Mouse (Mus musculus) liver, embryonic 12.5 days (tissue): ENCODE data around the gene Nemp1. TPM values are rescaled to one million over a fixed set of nuclear protein-coding genes. Genes with fewer than 3 reads are reported as not detected.

Source experiments
- ATAC-seq: fragments of 200-750 bp; cut with Nextera tagmentation; 2 replicates; pipeline ENCODE4 v1.8.0; 2017; ENCODE audit warnings: moderate number of reproducible peaks, mild to moderate bottlenecking, moderate library complexity
- H3K27ac ChIP-seq: fragments of 300-500 bp; sonication (generic); 2 replicates; pipeline ENCODE4 v1.5.1; 2016; ENCODE audit warnings: mild to moderate bottlenecking
- H3K27me3 ChIP-seq: fragments of 300-500 bp; sonication (generic); replicated peaks from 2 replicates; pipeline ENCODE4 v1.6.1; 2016; ENCODE audit warnings: mild to moderate bottlenecking, moderate library complexity
- H3K36me3 ChIP-seq: fragments of 300-500 bp; sonication (generic); 2 replicates; pipeline ENCODE4 v1.6.1; 2016; ENCODE audit warnings: mild to moderate bottlenecking, moderate library complexity
- H3K4me1 ChIP-seq: fragments of 300-500 bp; sonication (generic); 2 replicates; pipeline ENCODE4 v1.6.1; 2016
- H3K4me2 ChIP-seq: fragments of 300-500 bp; sonication (generic); 2 replicates; pipeline ENCODE4 v1.6.1; 2016; ENCODE audit warnings: mild to moderate bottlenecking, moderate library complexity
- H3K4me3 ChIP-seq: fragments of 300-500 bp; sonication (generic); 2 replicates; pipeline ENCODE4 v1.5.1; 2016; ENCODE audit warnings: mild to moderate bottlenecking, moderate library complexity
- H3K9ac ChIP-seq: fragments of 300-500 bp; sonication (generic); 2 replicates; pipeline ENCODE4 v1.6.1; 2016; ENCODE audit warnings: mild to moderate bottlenecking, moderate library complexity
- H3K9me3 ChIP-seq: fragments of 300-500 bp; sonication (generic); replicated peaks from 2 replicates; pipeline ENCODE4 v1.6.1; 2016; ENCODE audit warnings: mild to moderate bottlenecking, moderate library complexity
- WGBS: fragments of 180-500 bp; shearing (Covaris S2); methylation state at CpG from one replicate; pipeline ENCODE4 v1.1.7; 2016; ENCODE audit not compliant: insufficient replicate concordance; 5-methylcytosine and 5-hydroxymethylcytosine counted together
- polyA plus RNA-seq: library from polyadenylated mRNA; unstranded; fragments of >200 nt; fragmentation: Nextera tagmentation; extraction: Ambion mirVana; gene quantifications from 2 replicates; pipeline ENCODE4 v1.2.1, GENCODE M21; 2016

Nemp1 gene
- polyA plus RNA-seq, 1 experiment from 2014 or later: 7.0 TPM

- ATAC-seq: no peak
These were observed 12.5 kb downstream of the Nemp1 start for GRCm38 (mm10) chr10:127679208-127679607.

GRCm38 (mm10) chr10:127679881-127680280 lies 13.2 kb downstream of the Nemp1 start:
- peaks cover 34% of the 10 kb centered on the region for H3K4me1 ChIP-seq
- no peaks in the 10 kb centered on the region for H3K9me3 ChIP-seq
- no peak overlapping the region for H3K4me2 ChIP-seq
- no peaks in the 10 kb centered on the region for H3K36me3 ChIP-seq
- no peaks in the 10 kb centered on the region for H3K27me3 ChIP-seq
- H3K27ac ChIP-seq: no peak overlapping the region
- H3K9ac ChIP-seq: no peak overlapping the region
- no peak overlapping the region for H3K4me3 ChIP-seq
- no peak for ATAC-seq
- 76% methylated on average over 3 of the region's 3 CpGs for WGBS

More at GRCm38 (mm10) chr10:127679208-127679607, 12.5 kb downstream of the Nemp1 start:
- Histone ChIP-seq H3K4me2 (no peak overlapping the region), H3K27ac (no peak overlapping the region), H3K4me1 (peaks cover 34% of the 10 kb centered on the region), H3K9me3 (no peaks in the 10 kb centered on the region), H3K36me3 (no peaks in the 10 kb centered on the region), H3K27me3 (no peaks in the 10 kb centered on the region), H3K9ac (no peak overlapping the region), H3K4me3 (no peak overlapping the region)
- WGBS: 87% methylated on average over 1 of the region's 1 CpGs

- no peaks in the 10 kb centered on the region for H3K36me3 ChIP-seq
- H3K27ac ChIP-seq: no peak overlapping the region
- no peak overlapping the region for H3K4me3 ChIP-seq
- H3K4me1 ChIP-seq: peaks cover 20% of the 10 kb centered on the region
- H3K9ac ChIP-seq: no peak overlapping the region
- 78% methylated on average over 6 of the region's 6 CpGs for WGBS
- no peak for ATAC-seq
- H3K4me2 ChIP-seq: no peak overlapping the region
- no peaks in the 10 kb centered on the region for H3K9me3 ChIP-seq
- H3K27me3 ChIP-seq: no peaks in the 10 kb centered on the region
These were observed 16.2 kb downstream of the Nemp1 start for GRCm38 (mm10) chr10:127682886-127683285.

GRCm38 (mm10) chr10:127691053-127691452 lies 24.4 kb downstream of the Nemp1 start:
- H3K4me2 ChIP-seq: no peak overlapping the region
- H3K9me3 ChIP-seq: no peaks in the 10 kb centered on the region
- peaks cover 10% of the 10 kb centered on the region for H3K4me1 ChIP-seq
- ATAC-seq: no peak
- no peak overlapping the region for H3K4me3 ChIP-seq
- peaks cover 70% of the 10 kb centered on the region for H3K36me3 ChIP-seq
- no peak overlapping the region for H3K27ac ChIP-seq
- no peak overlapping the region for H3K9ac ChIP-seq
- 4% methylated on average over 1 of the region's 1 CpGs for WGBS
- no peaks in the 10 kb centered on the region for H3K27me3 ChIP-seq

- H3K4me1 ChIP-seq: peaks cover 10% of the 10 kb centered on the region
- H3K36me3 ChIP-seq: peaks cover 87% of the 10 kb centered on the region
- 46% methylated on average over 2 of the region's 2 CpGs for WGBS
- no peak overlapping the region for H3K9ac ChIP-seq
- no peak overlapping the region for H3K4me3 ChIP-seq
- 0 out of 2 replicates have a peak, but pooled peaks have one; percentile 52 for ATAC-seq
- no peaks in the 10 kb centered on the region for H3K9me3 ChIP-seq
- no peaks in the 10 kb centered on the region for H3K27me3 ChIP-seq
- no peak overlapping the region for H3K4me2 ChIP-seq
- no peak overlapping the region for H3K27ac ChIP-seq
These were observed 27.9 kb downstream of the Nemp1 start for GRCm38 (mm10) chr10:127694636-127695035.

GRCm38 (mm10) chr10:127695775-127696174 lies 29.1 kb downstream of the Nemp1 start:
- Histone ChIP-seq H3K36me3 (peaks cover 76% of the 10 kb centered on the region), H3K27me3 (no peaks in the 10 kb centered on the region), H3K27ac (no peak overlapping the region), H3K4me2 (no peak overlapping the region), H3K4me1 (peaks cover 10% of the 10 kb centered on the region), H3K4me3 (no peak overlapping the region), H3K9ac (no peak overlapping the region), H3K9me3 (no peaks in the 10 kb centered on the region)
- ATAC-seq: no peak
- WGBS: 81% methylated on average over 7 of the region's 7 CpGs

- H3K9me3 ChIP-seq: no peaks in the 10 kb centered on the region
- peaks cover 51% of the 10 kb centered on the region for H3K36me3 ChIP-seq
- no peak for ATAC-seq
- H3K27ac ChIP-seq: no peak overlapping the region
- 86% methylated on average over 7 of the region's 7 CpGs for WGBS
- H3K4me3 ChIP-seq: no peak overlapping the region
- peaks cover 10% of the 10 kb centered on the region for H3K4me1 ChIP-seq
- no peaks in the 10 kb centered on the region for H3K27me3 ChIP-seq
- no peak overlapping the region for H3K9ac ChIP-seq
- no peak overlapping the region for H3K4me2 ChIP-seq
These were observed 32.3 kb downstream of the Nemp1 start for GRCm38 (mm10) chr10:127698966-127699365.

- ATAC-seq: no peak
These were observed 36.6 kb downstream of the Nemp1 start for GRCm38 (mm10) chr10:127703299-127703698.

GRCm38 (mm10) chr10:127704293-127704692 lies 37.6 kb downstream of the Nemp1 start:
- peaks cover 1% of the 10 kb centered on the region; the same call in 1 of the 2 replicates for H3K36me3 ChIP-seq

More at GRCm38 (mm10) chr10:127703299-127703698, 36.6 kb downstream of the Nemp1 start:
- H3K4me2 ChIP-seq: no peak overlapping the region
- WGBS: 43% methylated on average over 4 of the region's 4 CpGs
- H3K9ac ChIP-seq: no peak overlapping the region
- H3K36me3 ChIP-seq: peaks cover 11% of the 10 kb centered on the region
- H3K9me3 ChIP-seq: no peaks in the 10 kb centered on the region
- H3K4me1 ChIP-seq: no peaks in the 10 kb centered on the region
- no peak overlapping the region for H3K27ac ChIP-seq
- peaks cover 9% of the 10 kb centered on the region; the same call in 1 of the 2 replicates for H3K27me3 ChIP-seq
- no peak overlapping the region for H3K4me3 ChIP-seq

GRCm38 (mm10) chr10:127704766-127705220 lies 38.1 kb downstream of the Nemp1 start, which contains the start of gene Myo1a:
Myo1a (plus strand) TSS chr10:127705170.
- Histone ChIP-seq H3K9ac (no peak within 1 kb of the TSS), H3K4me2 (no peak within 1 kb of the TSS), H3K4me1 (no peaks in the 10 kb centered on the region), H3K4me3 (no peak within 1 kb of the TSS), H3K36me3 (no peaks in the 10 kb centered on the region), H3K27ac (no peak within 1 kb of the TSS), H3K9me3 (no peaks in the 10 kb centered on the region), H3K27me3 (peaks cover 11% of the 10 kb centered on the region; the same call in 1 of the 2 replicates)
- ATAC-seq: no peak
- 32% methylated on average over 2 of the region's 2 CpGs for WGBS

More at GRCm38 (mm10) chr10:127704293-127704692, 37.6 kb downstream of the Nemp1 start:
- H3K9ac ChIP-seq: no peak overlapping the region
- no peaks in the 10 kb centered on the region for H3K4me1 ChIP-seq
- no peak overlapping the region for H3K4me3 ChIP-seq
- H3K4me2 ChIP-seq: no peak overlapping the region
- H3K27ac ChIP-seq: no peak overlapping the region
- peaks cover 11% of the 10 kb centered on the region; the same call in 1 of the 2 replicates for H3K27me3 ChIP-seq
- no peak for ATAC-seq
- WGBS: 29% methylated on average over 2 of the region's 2 CpGs
- no peaks in the 10 kb centered on the region for H3K9me3 ChIP-seq

GRCm38 (mm10) chr10:127705783-127706182 lies 39.1 kb downstream of the Nemp1 start:
- Histone ChIP-seq H3K4me2 (no peak overlapping the region), H3K4me1 (no peaks in the 10 kb centered on the region), H3K27me3 (peaks cover 20% of the 10 kb centered on the region; the same call in 1 of the 2 replicates), H3K36me3 (no peaks in the 10 kb centered on the region), H3K27ac (no peak overlapping the region), H3K9me3 (no peaks in the 10 kb centered on the region), H3K4me3 (no peak overlapping the region), H3K9ac (no peak overlapping the region)
- WGBS: 34% methylated on average over 4 of the region's 4 CpGs
- no peak for ATAC-seq

GRCm38 (mm10) chr10:127707721-127708120 lies 41.0 kb downstream of the Nemp1 start:
- no peaks in the 10 kb centered on the region for H3K4me1 ChIP-seq
- ATAC-seq: no peak
- no peak overlapping the region for H3K4me3 ChIP-seq
- WGBS: 63% methylated on average over 7 of the region's 7 CpGs
- H3K36me3 ChIP-seq: no peaks in the 10 kb centered on the region
- H3K4me2 ChIP-seq: no peak overlapping the region
- H3K27me3 ChIP-seq: peaks cover 23% of the 10 kb centered on the region; the same call in 1 of the 2 replicates
- H3K27ac ChIP-seq: no peak overlapping the region
- H3K9ac ChIP-seq: no peak overlapping the region
- no peaks in the 10 kb centered on the region for H3K9me3 ChIP-seq
